Mouse (Mus musculus): ENCODE results near the gene Sp1. TPM values are rescaled to one million over a fixed set of nuclear protein-coding genes. Genes with fewer than 3 reads are reported as not detected.

Gene Sp1
- total RNA-seq, 2 experiments from 2014 or later = 54.9 to 69.9 TPM

GRCm38 (mm10) chr15:102433173-102433572, 27.2 kb downstream of the Sp1 start:
- DNase-seq (ENCODE audit: low spot score in 2 of 2) = no peak

- DNase-seq (ENCODE audit: low spot score in 2 of 2) = peak; percentile 56 to 79
These were observed 36.5 kb downstream of the Sp1 start for GRCm38 (mm10) chr15:102442490-102442889.

GRCm38 (mm10) chr15:102445146-102445545, 39.2 kb downstream of the Sp1 start, which contains the start of gene Amhr2:
Gene Amhr2 (plus strand): TSS chr15:102445367.
- no peak for DNase-seq (ENCODE audit: low spot score in 2 of 2)

GRCm38 (mm10) chr15:102446448-102446847, 40.5 kb downstream of the Sp1 start:
- no peak for DNase-seq (ENCODE audit: low spot score in 2 of 2)

GRCm38 (mm10) chr15:102449366-102449765, 43.4 kb downstream of the Sp1 start:
- no peak for DNase-seq (ENCODE audit: low spot score in 2 of 2)

GRCm38 (mm10) chr15:102450928-102451327, 45.0 kb downstream of the Sp1 start:
- DNase-seq (ENCODE audit: low spot score in 2 of 2) = no peak

- no peak for DNase-seq (ENCODE audit: low spot score in 2 of 2)
These were observed 45.9 kb downstream of the Sp1 start for GRCm38 (mm10) chr15:102451666-102452430.

GRCm38 (mm10) chr15:102455993-102456392, 50.0 kb downstream of the Sp1 start:
- DNase-seq (ENCODE audit: low spot score in 2 of 2) = no peak

- DNase-seq (ENCODE audit: low spot score in 2 of 2) = no peak
These were observed 52.2 kb downstream of the Sp1 start for GRCm38 (mm10) chr15:102458050-102458736.

GRCm38 (mm10) chr15:102458904-102459317, 53.0 kb downstream of the Sp1 start, which contains the start of gene Prr13:
Gene Prr13 (plus strand): TSS chr15:102459028.
- peak; percentile 56 to 89 for DNase-seq (ENCODE audit: low spot score in 2 of 2)

- DNase-seq (ENCODE audit: low spot score in 2 of 2) = no peak
These were observed 53.4 kb downstream of the Sp1 start for GRCm38 (mm10) chr15:102459381-102459780.

GRCm38 (mm10) chr15:102459847-102460246, 53.9 kb downstream of the Sp1 start:
- DNase-seq (ENCODE audit: low spot score in 2 of 2) = no peak

GRCm38 (mm10) chr15:102460409-102460808, 54.5 kb downstream of the Sp1 start:
- DNase-seq (ENCODE audit: low spot score in 2 of 2) = no peak

- DNase-seq (ENCODE audit: low spot score in 2 of 2) = no peak
These were observed 55.0 kb downstream of the Sp1 start for GRCm38 (mm10) chr15:102460971-102461370.

GRCm38 (mm10) chr15:102461430-102462075, 55.6 kb downstream of the Sp1 start:
- no peak for DNase-seq (ENCODE audit: low spot score in 2 of 2)

- no peak for DNase-seq (ENCODE audit: low spot score in 2 of 2)
These were observed 57.7 kb downstream of the Sp1 start for GRCm38 (mm10) chr15:102463666-102464065.

GRCm38 (mm10) chr15:102468675-102469370, 62.9 kb downstream of the Sp1 start:
- DNase-seq (ENCODE audit: low spot score in 2 of 2) = no peak

- peak; percentile 94 to 95 for DNase-seq (ENCODE audit: low spot score in 2 of 2)
These were observed 64.3 kb downstream of the Sp1 start, which contains the start of gene Pcbp2 for GRCm38 (mm10) chr15:102470183-102470604. Gene Pcbp2 (plus strand): TSS chr15:102470539.

GRCm38 (mm10) chr15:102470605-102471294, 64.8 kb downstream of the Sp1 start:
- peak; percentile 72 to 86 for DNase-seq (ENCODE audit: low spot score in 2 of 2)

- DNase-seq (ENCODE audit: low spot score in 2 of 2) = no peak
These were observed 65.3 kb downstream of the Sp1 start for GRCm38 (mm10) chr15:102471295-102471645.

GRCm38 (mm10) chr15:102471727-102472126, 65.8 kb downstream of the Sp1 start:
- no peak for DNase-seq (ENCODE audit: low spot score in 2 of 2)

Measured in gastrocnemius, postnatal 4 days (tissue).